Mouse (Mus musculus): ENCODE measurements around the gene Tceanc. TPM values are rescaled to one million over a fixed set of nuclear protein-coding genes. Genes with fewer than 3 reads are reported as not detected.

The Tceanc gene
- total and polyA plus RNA-seq, 3 experiments, result 3.6 to 5.7 TPM; not detected in 1

DNA sequence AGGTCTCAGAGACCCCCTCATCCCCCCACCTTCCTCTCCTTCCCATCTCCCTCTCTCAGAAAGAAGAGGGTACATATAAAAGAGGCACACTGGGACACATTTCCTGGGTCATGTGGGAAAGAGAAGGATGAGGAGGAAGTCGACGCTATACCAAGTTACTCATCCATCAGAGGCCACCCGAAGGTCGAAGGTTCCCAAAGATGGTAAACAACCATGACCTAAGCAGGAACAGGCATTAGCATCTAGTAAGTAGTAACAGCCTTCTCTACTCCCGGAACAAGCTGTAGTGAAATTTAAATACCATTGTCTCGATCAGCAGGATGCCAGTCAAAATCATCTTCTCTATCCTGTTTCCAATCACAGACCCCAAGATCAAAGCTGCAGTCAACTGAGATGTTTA, 13.3 kb upstream of the Tceanc start:
- TF ChIP-seq TAL1 (IDR thresholded peaks at IDR 0.05; ENCODE audit: low read length), result no peak
- TF ChIP-seq MYB (IDR thresholded peaks at IDR 0.05; ENCODE audit: low read depth, low read length), result no peak
- TF ChIP-seq NELFE (IDR thresholded peaks at IDR 0.05; ENCODE audit: low read depth, low read length), result no peak
- TF ChIP-seq ZC3H11A (IDR thresholded peaks at IDR 0.05; ENCODE audit: low read depth, low read length), result no peak
- no peak for TF ChIP-seq UBTF (IDR thresholded peaks at IDR 0.05; ENCODE audit: borderline replicate concordance, insufficient read depth, low read depth, low read length)
- no peak for TF ChIP-seq E2F4 (IDR thresholded peaks at IDR 0.05; ENCODE audit: borderline replicate concordance, low read depth, low read length)
- Histone ChIP-seq H3K4me3 (ENCODE audit: control insufficient read depth in 1 of 2, insufficient read depth in 1 of 2, low read depth in 2 of 2, low read length in 2 of 2) (no peak overlapping the region), H3K9me3 (replicated peaks; ENCODE audit: insufficient read depth, low read length) (no peaks in the 10 kb centered on the region), H3K27me3 (ENCODE audit: control insufficient read depth in 1 of 2, insufficient read depth in 2 of 2, low read length in 2 of 2) (no peaks in the 10 kb centered on the region; a peak in 1 of 4 replicates), H3K9ac (ENCODE audit: control insufficient read depth, low read depth, low read length, poor library complexity, severe bottlenecking) (no peak overlapping the region), H3K27ac (ENCODE audit: control insufficient read depth, low read depth, low read length) (no peak overlapping the region), H3K79me2 (ENCODE audit: control insufficient read depth, insufficient read depth, low read length, poor library complexity) (no peaks in the 10 kb centered on the region), H3K36me3 (ENCODE audit: control insufficient read depth in 1 of 2, insufficient read depth in 2 of 2, low read length in 2 of 2) (peaks cover 0 to 5% of the 10 kb centered on the region in 2 experiments; a peak in 2 of 4 replicates), H3K4me1 (ENCODE audit: control insufficient read depth in 1 of 2, insufficient read depth in 2 of 2, low read length in 2 of 2) (peaks cover 2 to 7% of the 10 kb centered on the region in 2 experiments; a peak in 3 of 4 replicates)
- peak; percentile 0 for DNase-seq (ENCODE audit: low read depth, low spot score)

DNA sequence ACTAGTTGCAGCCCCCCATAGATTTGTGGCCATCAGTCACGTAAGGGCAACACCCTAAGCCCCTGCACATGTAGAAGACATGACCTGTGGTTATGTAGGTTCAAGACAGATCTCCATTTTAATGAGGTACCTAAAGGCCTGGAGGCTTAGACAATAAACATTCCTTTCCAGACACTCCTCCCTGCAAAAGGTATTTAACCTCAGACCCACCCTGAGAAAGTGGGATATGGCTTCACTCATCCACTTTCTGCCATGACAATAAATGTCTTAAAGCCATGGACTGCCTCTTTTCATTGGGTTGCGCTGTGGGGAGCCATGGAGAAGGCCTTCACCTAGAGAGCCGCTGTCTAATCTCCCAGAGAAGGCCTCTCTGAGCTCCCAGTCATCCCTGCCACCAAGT, 9.8 kb upstream of the Tceanc start:
- H3K4me3 ChIP-seq (ENCODE audit: control insufficient read depth in 1 of 2, insufficient read depth in 1 of 2, low read depth in 2 of 2, low read length in 2 of 2), result no peak overlapping the region
- peak; percentile 0 for DNase-seq (ENCODE audit: low read depth, low spot score)
- no peaks in the 10 kb centered on the region; a peak in 1 of 4 replicates for H3K27me3 ChIP-seq (ENCODE audit: control insufficient read depth in 1 of 2, insufficient read depth in 2 of 2, low read length in 2 of 2)
- H3K79me2 ChIP-seq (ENCODE audit: control insufficient read depth, insufficient read depth, low read length, poor library complexity), result no peaks in the 10 kb centered on the region
- no peak overlapping the region for H3K27ac ChIP-seq (ENCODE audit: control insufficient read depth, low read depth, low read length)
- no peaks in the 10 kb centered on the region for H3K9me3 ChIP-seq (replicated peaks; ENCODE audit: insufficient read depth, low read length)
- no peak for TF ChIP-seq CHD1 (IDR thresholded peaks at IDR 0.05; ENCODE audit: low read depth, low read length)
- TF ChIP-seq ZMIZ1 (IDR thresholded peaks at IDR 0.05; ENCODE audit: low read depth, low read length), result no peak
- TF ChIP-seq ZC3H11A (IDR thresholded peaks at IDR 0.05; ENCODE audit: low read depth, low read length), result no peak
- TF ChIP-seq RCOR1 (IDR thresholded peaks at IDR 0.05; ENCODE audit: low read depth, low read length), result no peak
- no peak for TF ChIP-seq GABPA (IDR thresholded peaks at IDR 0.05; ENCODE audit: low read depth, low read length)
- no peak for TF ChIP-seq E2F4 (IDR thresholded peaks at IDR 0.05; ENCODE audit: borderline replicate concordance, low read depth, low read length)
- no peak for TF ChIP-seq MAFK (IDR thresholded peaks at IDR 0.05; ENCODE audit: borderline replicate concordance, low read depth, low read length)
- TF ChIP-seq ZKSCAN1 (IDR thresholded peaks at IDR 0.05; ENCODE audit: low read depth, low read length), result no peak
- H3K9ac ChIP-seq (ENCODE audit: control insufficient read depth, low read depth, low read length, poor library complexity, severe bottlenecking), result no peak overlapping the region
- peaks cover 0 to 4% of the 10 kb centered on the region in 2 experiments; a peak in 2 of 4 replicates for H3K4me1 ChIP-seq (ENCODE audit: control insufficient read depth in 1 of 2, insufficient read depth in 2 of 2, low read length in 2 of 2)
- peaks cover 0 to 4% of the 10 kb centered on the region in 2 experiments; a peak in 1 of 4 replicates for H3K36me3 ChIP-seq (ENCODE audit: control insufficient read depth in 1 of 2, insufficient read depth in 2 of 2, low read length in 2 of 2)

DNA sequence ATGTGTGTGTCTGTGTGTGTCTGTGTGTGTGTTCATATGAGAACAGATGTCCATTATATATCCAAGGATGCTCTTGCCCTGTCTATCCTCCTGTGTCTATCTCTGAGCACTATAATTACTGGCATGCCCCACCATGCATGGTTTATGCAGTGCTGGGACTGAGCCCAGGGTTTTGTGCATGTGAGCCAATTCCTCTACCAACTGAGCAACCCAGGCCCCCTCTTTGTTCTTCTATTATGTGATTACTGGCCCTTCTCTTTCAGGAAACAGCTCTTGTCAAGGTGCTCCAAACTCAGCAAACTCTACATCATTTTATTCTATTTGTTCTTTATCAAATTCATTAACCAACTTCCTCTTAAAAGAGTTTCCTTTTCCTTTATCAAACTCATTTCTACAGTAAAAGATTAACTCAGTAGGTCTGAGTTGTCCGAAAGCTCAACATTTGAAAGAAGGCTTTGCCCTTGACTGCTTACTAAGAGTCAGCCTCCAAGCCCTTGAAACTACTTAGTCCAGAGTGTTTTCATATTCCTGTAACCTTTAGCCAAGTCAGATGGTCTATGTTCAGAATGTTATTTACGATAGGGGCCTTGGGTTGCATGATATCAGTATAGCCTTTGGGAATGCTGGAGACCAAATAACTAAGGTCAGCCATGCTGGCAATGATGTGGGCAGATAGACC, 7.4 kb upstream of the Tceanc start:
- DNase-seq (ENCODE audit: low read depth, low spot score), result peak; percentile 17
- no peak overlapping the region for H3K4me3 ChIP-seq (ENCODE audit: control insufficient read depth in 1 of 2, insufficient read depth in 1 of 2, low read depth in 2 of 2, low read length in 2 of 2)
- no peak for TF ChIP-seq KAT2A (conservative IDR thresholded peaks at IDR 0.05; ENCODE audit: low read depth, low read length)
- TF ChIP-seq CTCF (IDR thresholded peaks at IDR 0.05 in 2 of 3, conservative IDR thresholded peaks at IDR 0.05 in 1 of 3; ENCODE audit: control insufficient read depth in 1 of 3, insufficient read depth in 1 of 3, low read depth in 2 of 3, low read length in 3 of 3, poor library complexity in 1 of 3, severe bottlenecking in 1 of 3), result no peak
- no peak for TF ChIP-seq TAL1 (IDR thresholded peaks at IDR 0.05; ENCODE audit: low read length)
- no peaks in the 10 kb centered on the region for H3K9me3 ChIP-seq (replicated peaks; ENCODE audit: insufficient read depth, low read length)
- H3K79me2 ChIP-seq (ENCODE audit: control insufficient read depth, insufficient read depth, low read length, poor library complexity), result no peaks in the 10 kb centered on the region
- H3K9ac ChIP-seq (ENCODE audit: control insufficient read depth, low read depth, low read length, poor library complexity, severe bottlenecking), result no peak overlapping the region
- H3K4me1 ChIP-seq (ENCODE audit: control insufficient read depth in 1 of 2, insufficient read depth in 2 of 2, low read length in 2 of 2), result peaks cover 0 to 4% of the 10 kb centered on the region in 2 experiments; a peak in 2 of 4 replicates
- H3K27me3 ChIP-seq (ENCODE audit: control insufficient read depth in 1 of 2, insufficient read depth in 2 of 2, low read length in 2 of 2), result no peaks in the 10 kb centered on the region; a peak in 1 of 4 replicates
- no peak overlapping the region for H3K27ac ChIP-seq (ENCODE audit: control insufficient read depth, low read depth, low read length)
- peaks cover 0 to 4% of the 10 kb centered on the region in 2 experiments; a peak in 1 of 4 replicates for H3K36me3 ChIP-seq (ENCODE audit: control insufficient read depth in 1 of 2, insufficient read depth in 2 of 2, low read length in 2 of 2)
